Mouse (Mus musculus) myocyte (in vitro differentiated cells): ENCODE results near the gene Wnt7b. TPM values are rescaled to one million over a fixed set of nuclear protein-coding genes. Genes with fewer than 3 reads are reported as not detected.

Source experiments
- H3K27me3 ChIP-seq: one replicate; pipeline ENCODE4 v1.6.1; 2011; ENCODE audit not compliant: control insufficient read depth, insufficient read depth, insufficient read length
- H3K36me3 ChIP-seq: one replicate; pipeline ENCODE4 v1.6.1; 2011; ENCODE audit not compliant: control insufficient read depth, insufficient read depth
- H3K4me2 ChIP-seq: one replicate; pipeline ENCODE4 v1.6.1; 2011; ENCODE audit warnings: low read depth, control low read depth
- H3K4me3 ChIP-seq: one replicate; pipeline ENCODE4 v1.5.1; 2011; ENCODE audit warnings: mild to moderate bottlenecking, control low read depth, moderate library complexity
- H3K79me2 ChIP-seq: one replicate; pipeline ENCODE4 v1.6.1; 2011; ENCODE audit not compliant: control insufficient read depth, insufficient read depth
- H3ac ChIP-seq: one replicate; pipeline ENCODE4 v1.6.1; 2011; ENCODE audit not compliant: control insufficient read depth, insufficient read length
- CEBPB ChIP-seq: IDR thresholded peaks from 2 replicates; pipeline ENCODE4 v1.6.1; 2011; ENCODE audit warnings: mild to moderate bottlenecking, moderate library complexity; ENCODE audit not compliant: poor library complexity, insufficient read depth, severe bottlenecking
- E2F4 ChIP-seq: IDR thresholded peaks from one replicate; pipeline ENCODE4 v1.6.1; 2011; ENCODE audit warnings: mild to moderate bottlenecking, control low read depth, moderate library complexity; ENCODE audit not compliant: insufficient read depth
- MAX ChIP-seq: IDR thresholded peaks from one replicate; pipeline ENCODE4 v1.6.1; 2011; ENCODE audit warnings: low read depth, mild to moderate bottlenecking, control low read depth
- MYOD1 ChIP-seq, 3 experiments: IDR thresholded peaks; one replicate each; pipeline ENCODE4 v1.6.1; 2011; ENCODE audit warnings: control low read depth in 2 of 3, low read depth in 2 of 3, mild to moderate bottlenecking in 2 of 3, moderate library complexity in 1 of 3; ENCODE audit not compliant: insufficient read length in 2 of 3, control insufficient read depth in 1 of 3
- MYOG ChIP-seq, 3 experiments: IDR thresholded peaks; one replicate each; pipeline ENCODE4 v1.6.1; 2011; ENCODE audit warnings: control low read depth in 2 of 3, low read depth in 2 of 3, mild to moderate bottlenecking in 2 of 3; ENCODE audit not compliant: insufficient read length in 2 of 3, control insufficient read depth in 1 of 3, insufficient read depth in 1 of 3
- POLR2A ChIP-seq: IDR thresholded peaks from one replicate; pipeline ENCODE4 v1.6.1; 2011; ENCODE audit warnings: low read depth, mild to moderate bottlenecking, control low read depth, moderate library complexity; ENCODE audit not compliant: insufficient read length
- POLR2AphosphoS2 ChIP-seq: IDR thresholded peaks from one replicate; pipeline ENCODE4 v1.6.1; 2011; ENCODE audit warnings: low read depth, control low read depth; ENCODE audit not compliant: insufficient read length
- REST ChIP-seq: IDR thresholded peaks from one replicate; pipeline ENCODE4 v1.6.1; 2011; ENCODE audit warnings: mild to moderate bottlenecking, control low read depth, moderate library complexity; ENCODE audit not compliant: insufficient read depth, insufficient read length
- SRF ChIP-seq: IDR thresholded peaks from one replicate; pipeline ENCODE4 v1.6.1; 2011; ENCODE audit warnings: low read depth; ENCODE audit not compliant: control insufficient read depth, insufficient read length
- TCF12 ChIP-seq: IDR thresholded peaks from one replicate; pipeline ENCODE4 v1.6.1; 2011; ENCODE audit warnings: mild to moderate bottlenecking, control low read depth; ENCODE audit not compliant: poor library complexity, insufficient read depth, severe bottlenecking
- TCF3 ChIP-seq: IDR thresholded peaks from one replicate; pipeline ENCODE4 v1.6.1; 2011; ENCODE audit warnings: low read depth, control low read depth; ENCODE audit not compliant: insufficient read length
- USF1 ChIP-seq: IDR thresholded peaks from one replicate; pipeline ENCODE4 v1.6.1; 2011; ENCODE audit warnings: low read depth, mild to moderate bottlenecking, control low read depth, moderate library complexity
- polyA plus RNA-seq: library from polyadenylated mRNA; unstranded; fragments of >200 nt; fragmentation: generic; extraction: Trizol; gene quantifications from one replicate; pipeline ENCODE4 v1.2.1, GENCODE M21; 2012; ENCODE audit warnings: missing spikeins

The Wnt7b gene
- polyA plus RNA-seq, 1 experiment, result 7.9 TPM

- Histone ChIP-seq H3K27me3 (no peaks in the 10 kb centered on the region), H3K36me3 (no peaks in the 10 kb centered on the region), H3K4me2 (no peak overlapping the region), H3K4me3 (no peak overlapping the region), H3ac (no peak overlapping the region), H3K79me2 (no peaks in the 10 kb centered on the region)
- no peak for TF ChIP-seq POLR2AphosphoS2
- TF ChIP-seq SRF, result no peak
- no peak for TF ChIP-seq USF1
- TF ChIP-seq POLR2A, result no peak
- no peak for TF ChIP-seq CEBPB
- no peak for TF ChIP-seq REST
- no peak for TF ChIP-seq TCF12
- TF ChIP-seq MYOD1 (IDR thresholded peaks at IDR 0.05; ENCODE audit: control insufficient read depth in 1 of 3, insufficient read length in 2 of 3, low read depth in 2 of 3), result no peak
- TF ChIP-seq E2F4, result no peak
- TF ChIP-seq MAX, result no peak
- no peak for TF ChIP-seq MYOG (IDR thresholded peaks at IDR 0.05; ENCODE audit: control insufficient read depth in 1 of 3, insufficient read depth in 1 of 3, insufficient read length in 2 of 3, low read depth in 2 of 3)
- no peak for TF ChIP-seq TCF3
Measured at GRCm38 (mm10) chr15:85615537-85616100, 33.3 kb upstream of the Wnt7b start.

- Histone ChIP-seq H3K79me2 (no peaks in the 10 kb centered on the region), H3K4me3 (no peak overlapping the region)
- TF ChIP-seq TCF3, result no peak
- TF ChIP-seq MAX, result no peak
- no peak for TF ChIP-seq E2F4
- no peak for TF ChIP-seq REST
- no peak for TF ChIP-seq MYOG (IDR thresholded peaks at IDR 0.05; ENCODE audit: control insufficient read depth in 1 of 3, insufficient read depth in 1 of 3, insufficient read length in 2 of 3, low read depth in 2 of 3)
- no peak for TF ChIP-seq CEBPB
- no peak for TF ChIP-seq POLR2AphosphoS2
- no peak for TF ChIP-seq POLR2A
- no peak for TF ChIP-seq SRF
- TF ChIP-seq USF1, result no peak
- no peak for TF ChIP-seq MYOD1 (IDR thresholded peaks at IDR 0.05; ENCODE audit: control insufficient read depth in 1 of 3, insufficient read length in 2 of 3, low read depth in 2 of 3)
- TF ChIP-seq TCF12, result no peak
Measured at GRCm38 (mm10) chr15:85615075-85615474, 32.8 kb upstream of the Wnt7b start.

GRCm38 (mm10) chr15:85613358-85614266, 31.3 kb upstream of the Wnt7b start:
- Histone ChIP-seq H3K4me3 (no peak overlapping the region), H3K79me2 (peaks cover 5% of the 10 kb centered on the region), H3K27me3 (no peaks in the 10 kb centered on the region), H3K36me3 (no peaks in the 10 kb centered on the region), H3ac (no peak overlapping the region), H3K4me2 (peak overlapping the region; percentile 30)
- TF ChIP-seq E2F4 (no peak), USF1 (no peak), MYOG (IDR thresholded peaks at IDR 0.05; ENCODE audit: control insufficient read depth in 1 of 3, insufficient read depth in 1 of 3, insufficient read length in 2 of 3, low read depth in 2 of 3) (peak; percentile 50 to 98 (median 94)), POLR2A (peak; percentile 23), MYOD1 (IDR thresholded peaks at IDR 0.05; ENCODE audit: control insufficient read depth in 1 of 3, insufficient read length in 2 of 3, low read depth in 2 of 3) (peak; percentile 27 to 98 (median 97)), TCF12 (peak; percentile 50), MAX (no peak), TCF3 (peak; percentile 63)

More at GRCm38 (mm10) chr15:85615075-85615474, 32.8 kb upstream of the Wnt7b start:
- no peak overlapping the region for H3K4me2 ChIP-seq
- no peaks in the 10 kb centered on the region for H3K36me3 ChIP-seq
- H3K27me3 ChIP-seq, result no peaks in the 10 kb centered on the region
- H3ac ChIP-seq, result no peak overlapping the region

- no peak overlapping the region for H3ac ChIP-seq
- H3K4me3 ChIP-seq, result no peak overlapping the region
- H3K79me2 ChIP-seq, result peaks cover 5% of the 10 kb centered on the region
- no peaks in the 10 kb centered on the region for H3K36me3 ChIP-seq
- peak overlapping the region; percentile 30 for H3K4me2 ChIP-seq
- TF ChIP-seq USF1 (no peak), REST (no peak), MAX (no peak), POLR2A (no peak), TCF12 (no peak), POLR2AphosphoS2 (no peak), E2F4 (no peak), CEBPB (no peak), MYOD1 (IDR thresholded peaks at IDR 0.05; ENCODE audit: control insufficient read depth in 1 of 3, insufficient read length in 2 of 3, low read depth in 2 of 3) (no peak), SRF (no peak), MYOG (IDR thresholded peaks at IDR 0.05; ENCODE audit: control insufficient read depth in 1 of 3, insufficient read depth in 1 of 3, insufficient read length in 2 of 3, low read depth in 2 of 3) (no peak), TCF3 (no peak)
- H3K27me3 ChIP-seq, result no peaks in the 10 kb centered on the region
Measured at GRCm38 (mm10) chr15:85612660-85613357, 30.5 kb upstream of the Wnt7b start.
